Mouse (Mus musculus) T-helper 1 cell (primary cell): Measurements from ENCODE around the gene Eif6.
"Not testable (repeated sequence)": the region's sequence is repeated elsewhere in the genome, so short reads cannot be mapped to it uniquely, and the experiment has no call there.

ENCODE experiments used
- in situ Hi-C: fragments of 300-600 bp; cut with MboI, MseI; formaldehyde crosslinking; loops from one replicate; pipeline ENCODE4 v1.15.1; 2025; ENCODE audit warnings: high pct_unique_total_duplicates

Gene Eif6

GRCm38 (mm10) chr2:155826630-155827424, at the start of gene Eif6:
TSS of gene Eif6 (minus strand) at chr2:155826925.
- in situ Hi-C loops = no loop called here

GRCm38 (mm10) chr2:155873636-155874035, 46.9 kb upstream of the Eif6 start:
- in situ Hi-C loops = no loop called here

- in situ Hi-C loops = no loop called here
These were observed 46.3 kb upstream of the Eif6 start for GRCm38 (mm10) chr2:155872930-155873507.

GRCm38 (mm10) chr2:155872486-155872885, 45.8 kb upstream of the Eif6 start:
- in situ Hi-C loops = no loop called here

GRCm38 (mm10) chr2:155869772-155870171, 43.0 kb upstream of the Eif6 start:
- in situ Hi-C loops = loop anchor here (10.0 kb wide), 1 partner anchor 215 kb away; no protein-coding TSS in a partner anchor

- in situ Hi-C loops = loop anchor here (10.0 kb wide), 1 partner anchor 216 kb away; no protein-coding TSS in a partner anchor
These were observed 41.6 kb upstream of the Eif6 start for GRCm38 (mm10) chr2:155868320-155868719.

- in situ Hi-C loops = loop anchor here (10.0 kb wide), 1 partner anchor 221 kb away; no protein-coding TSS in a partner anchor
These were observed 36.7 kb upstream of the Eif6 start for GRCm38 (mm10) chr2:155863301-155863867.

- in situ Hi-C loops = loop anchor here (10.0 kb wide), 1 partner anchor 222 kb away; no protein-coding TSS in a partner anchor
These were observed 36.0 kb upstream of the Eif6 start for GRCm38 (mm10) chr2:155862573-155863300.

GRCm38 (mm10) chr2:155861581-155861980, 34.9 kb upstream of the Eif6 start:
- in situ Hi-C loops = loop anchor here (10.0 kb wide), 1 partner anchor 223 kb away; no protein-coding TSS in a partner anchor

- in situ Hi-C loops = loop anchor here (10.0 kb wide), 1 partner anchor 225 kb away; no protein-coding TSS in a partner anchor
These were observed 33.4 kb upstream of the Eif6 start for GRCm38 (mm10) chr2:155860102-155860501.

- in situ Hi-C loops = loop anchor here (5.0 kb wide), 1 partner anchor 90 kb away; the partner anchor contains the start of gene Gm15557
These were observed 25.8 kb upstream of the Eif6 start for GRCm38 (mm10) chr2:155852536-155852935.

GRCm38 (mm10) chr2:155850120-155850519, 23.4 kb upstream of the Eif6 start:
- in situ Hi-C loops = loop anchor here (5.0 kb wide), 1 partner anchor 92 kb away; the partner anchor contains the start of gene Gm15557

- in situ Hi-C loops = loop anchor here (10.0 kb wide), 1 partner anchor 275 kb away; the partner anchor contains the start of gene Gm28036
These were observed 22.7 kb upstream of the Eif6 start for GRCm38 (mm10) chr2:155849464-155849863.

GRCm38 (mm10) chr2:155848291-155848690, 21.6 kb upstream of the Eif6 start:
- in situ Hi-C loops = loop anchor here (10.0 kb wide), 1 partner anchor 277 kb away; the partner anchor contains the start of gene Gm28036

- in situ Hi-C loops = loop anchor here (10.0 kb wide), 1 partner anchor 278 kb away; the partner anchor contains the start of gene Gm28036
These were observed 20.2 kb upstream of the Eif6 start for GRCm38 (mm10) chr2:155846930-155847329.

- in situ Hi-C loops = no loop called here
These were observed 12.2 kb upstream of the Eif6 start for GRCm38 (mm10) chr2:155838961-155839360.

GRCm38 (mm10) chr2:155837961-155838360, 11.2 kb upstream of the Eif6 start:
- in situ Hi-C loops = no loop called here

GRCm38 (mm10) chr2:155834732-155835131, 8.0 kb upstream of the Eif6 start, which contains the start of gene Fam83c:
TSS of gene Fam83c (minus strand) at chr2:155834854.
- in situ Hi-C loops = no loop called here

- in situ Hi-C loops = not testable (repeated sequence)
These were observed 5.4 kb upstream of the Eif6 start for GRCm38 (mm10) chr2:155832087-155832486.

- in situ Hi-C loops = no loop called here
These were observed 4.6 kb upstream of the Eif6 start for GRCm38 (mm10) chr2:155831302-155831701.

- in situ Hi-C loops = no loop called here
These were observed 4.1 kb upstream of the Eif6 start for GRCm38 (mm10) chr2:155830841-155831240.
